Mouse (Mus musculus): ENCODE data around the gene Arrdc5.

The Arrdc5 gene

DNA sequence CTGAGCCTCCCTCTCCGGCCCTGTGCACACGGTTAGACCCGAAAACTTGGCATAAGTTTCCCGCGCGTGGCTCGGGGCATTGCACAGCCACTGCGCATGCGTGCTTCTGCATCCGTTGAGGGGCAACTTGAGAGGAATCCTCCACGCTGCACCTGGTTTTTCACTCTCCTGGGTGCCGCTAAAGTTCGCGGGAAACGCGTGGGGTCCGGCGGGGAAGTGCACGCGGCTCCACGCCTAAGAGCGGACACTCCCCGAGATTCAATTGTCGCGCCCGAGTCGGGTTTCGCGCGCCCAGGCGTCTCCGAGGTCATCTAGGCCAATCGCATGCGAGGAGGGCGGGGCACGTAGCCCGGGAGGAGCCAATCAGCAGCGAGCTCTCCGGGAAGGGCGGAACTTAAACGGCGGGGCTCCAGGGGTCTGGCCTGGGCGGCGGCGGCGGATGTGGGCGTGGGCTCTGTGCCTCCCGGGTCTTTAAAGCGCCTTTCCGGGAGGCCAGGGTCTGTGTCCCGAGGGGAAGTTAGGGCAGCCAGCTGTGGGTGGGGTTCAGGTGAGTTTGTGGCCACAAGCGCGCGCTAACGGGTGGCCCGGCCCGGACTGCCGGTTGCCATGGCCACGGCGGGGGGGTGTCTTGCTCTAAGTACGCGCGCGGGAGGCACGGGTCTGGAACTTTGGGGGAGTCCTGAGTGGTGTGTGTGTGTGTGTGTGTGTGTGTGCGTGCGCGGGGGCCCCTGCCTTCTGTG, 3.9 kb upstream of the Arrdc5 start:
- in situ Hi-C loops (cut with MboI, MseI) = loop anchor here (25.0 kb wide), 1 partner anchor 958 kb away; no protein-coding TSS in a partner anchor

DNA sequence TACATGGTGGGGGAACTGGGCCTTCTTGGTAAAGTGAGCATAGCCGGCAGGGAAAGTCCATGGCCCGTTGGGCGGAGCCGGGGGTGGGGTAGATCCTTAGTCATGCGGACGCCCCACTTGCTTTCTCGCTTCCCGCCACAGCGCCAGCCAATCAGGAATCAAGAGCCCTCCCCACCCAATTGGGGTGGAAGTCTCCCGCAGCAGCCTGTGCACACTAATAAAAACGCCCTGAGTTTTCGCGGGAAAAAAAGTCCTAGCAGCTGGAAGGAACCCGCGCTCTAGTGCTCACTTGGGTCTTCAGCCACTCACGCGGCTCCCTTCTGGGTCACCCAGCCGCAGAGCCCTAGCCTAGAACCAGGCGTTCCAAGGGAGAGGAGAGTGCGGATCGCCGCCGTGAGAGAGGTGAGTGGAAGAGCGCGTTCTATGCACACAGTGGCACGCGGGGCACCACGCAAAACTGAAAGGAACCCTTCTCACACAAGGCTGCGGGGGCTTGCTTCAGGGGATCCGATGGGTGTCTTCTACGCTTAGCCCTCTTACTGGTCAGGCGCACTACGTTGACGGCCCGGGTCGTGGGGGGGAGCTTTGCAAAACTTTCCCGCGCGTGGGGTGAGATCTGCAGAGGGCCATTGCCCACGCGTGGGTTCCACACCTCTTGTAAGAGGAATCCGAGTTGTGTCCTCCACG, 3.2 kb upstream of the Arrdc5 start, which contains the start of gene Uhrf1:
Gene Uhrf1 (plus strand): TSS at position 162 of the 687 bp plus-strand sequence.
- in situ Hi-C loops (cut with MboI, MseI) = loop anchor here (25.0 kb wide), 1 partner anchor 959 kb away; no protein-coding TSS in a partner anchor

DNA sequence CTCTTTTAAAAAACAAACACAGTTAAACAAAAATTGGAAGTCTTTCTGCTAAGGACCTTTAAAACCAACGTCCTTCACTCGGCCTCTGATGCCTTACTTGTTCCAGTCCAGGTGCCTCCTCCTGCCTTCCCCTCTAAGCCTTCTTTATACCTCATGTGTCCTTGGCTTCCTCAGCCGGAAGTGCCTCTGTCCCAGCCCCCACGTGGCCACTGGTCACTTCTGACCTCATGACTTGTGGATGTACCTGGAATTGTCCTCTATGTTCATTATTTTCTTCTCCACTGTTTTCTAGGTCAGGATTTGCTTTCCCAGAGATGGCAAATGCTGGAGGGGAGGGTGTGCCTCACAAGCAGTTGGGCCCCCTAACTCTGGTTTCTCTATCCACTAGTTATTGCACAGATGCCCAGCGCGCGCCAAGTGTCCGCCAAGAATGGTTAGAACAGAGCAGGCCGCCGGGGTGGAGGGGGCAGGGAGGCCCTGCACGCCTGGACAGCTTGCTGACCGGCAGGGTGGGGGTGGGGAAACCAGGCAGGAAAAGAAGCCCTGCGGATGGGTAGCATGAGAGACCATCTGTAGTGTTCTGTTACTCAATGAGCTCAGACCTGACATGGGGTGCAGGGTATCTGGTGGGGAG, 2.4 kb upstream of the Arrdc5 start:
- in situ Hi-C loops (cut with MboI, MseI) = loop anchor here (25.0 kb wide), 1 partner anchor 960 kb away; no protein-coding TSS in a partner anchor

DNA sequence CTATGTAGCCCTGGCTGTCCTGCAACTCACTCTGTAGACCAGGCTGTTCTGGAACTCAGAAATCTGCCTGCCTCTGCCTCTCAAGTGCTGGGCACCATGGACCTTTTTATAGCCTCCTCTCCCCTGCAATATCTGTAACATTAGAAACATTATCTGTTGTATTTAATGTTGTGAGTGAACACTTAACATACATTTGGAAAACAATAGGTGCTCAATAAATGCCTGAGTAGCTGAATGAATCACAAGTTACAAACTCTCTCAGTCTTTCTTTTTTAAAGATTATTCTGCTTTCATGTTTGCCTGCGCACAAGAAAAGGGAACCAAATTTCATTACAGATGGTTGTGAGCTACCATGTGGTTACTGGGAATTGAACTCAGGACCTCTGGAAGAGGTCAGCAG, 1.8 kb downstream of the Arrdc5 start:
- in situ Hi-C loops (cut with MboI, MseI) = no loop called here

DNA sequence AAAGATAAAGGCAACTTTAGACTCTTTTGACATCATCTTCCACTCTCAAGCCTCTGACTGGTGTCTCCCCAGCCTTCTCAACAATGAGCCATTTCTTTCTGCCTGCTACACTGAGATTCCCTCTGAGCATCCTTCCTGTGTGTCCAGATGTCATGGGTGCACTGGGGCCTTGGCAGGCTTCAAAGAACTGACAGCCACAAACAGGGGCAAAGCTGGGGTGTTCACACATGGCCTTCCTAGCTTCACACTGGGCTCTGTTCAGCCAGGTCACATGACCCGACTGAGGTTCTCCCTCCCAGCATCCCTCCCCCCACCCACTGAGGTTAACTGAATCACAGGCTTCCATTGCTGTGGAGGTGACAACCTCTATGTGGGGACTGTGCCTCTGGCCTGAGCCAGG, 3.9 kb downstream of the Arrdc5 start:
- in situ Hi-C loops (cut with MboI, MseI) = no loop called here

DNA sequence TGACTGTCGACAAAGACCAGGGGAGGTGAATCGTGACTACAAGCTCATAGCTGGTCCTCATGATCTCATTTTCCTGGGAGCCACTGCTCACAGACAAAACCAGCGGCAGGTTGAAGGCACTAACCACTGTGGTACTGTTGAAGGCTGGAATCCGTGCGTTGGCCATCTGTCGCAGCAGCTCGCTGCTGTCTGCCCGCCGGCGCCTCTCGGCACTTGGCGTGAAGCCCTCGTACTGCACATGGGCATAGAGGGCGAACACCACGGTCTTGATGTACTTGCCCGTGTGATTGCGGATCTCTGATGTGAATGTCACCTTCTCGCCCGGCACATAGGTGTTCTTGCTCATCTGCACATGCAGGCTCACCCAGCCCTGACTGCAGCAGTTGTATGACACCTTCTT, 5.8 kb downstream of the Arrdc5 start:
- in situ Hi-C loops (cut with MboI, MseI) = no loop called here

DNA sequence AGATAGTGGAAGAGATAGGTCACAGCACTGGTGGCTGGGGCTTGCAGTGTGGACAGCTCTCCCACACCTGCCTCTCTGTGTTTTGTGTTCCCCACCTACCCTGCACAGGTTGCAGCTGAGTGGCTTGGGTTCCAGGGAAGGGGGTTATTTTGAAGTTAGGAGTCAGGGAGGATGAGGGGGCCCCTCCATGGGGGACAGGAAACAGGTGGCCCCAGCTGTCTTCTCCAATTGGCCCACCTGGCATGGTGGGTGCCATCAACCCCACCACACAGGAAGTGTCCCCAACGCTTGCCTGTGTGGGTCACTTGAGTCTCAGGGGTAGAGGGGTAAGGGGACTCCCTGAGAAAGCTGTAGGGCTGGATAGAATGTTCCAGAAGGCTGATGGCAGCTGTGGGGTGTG, 6.8 kb downstream of the Arrdc5 start:
- in situ Hi-C loops (cut with MboI, MseI) = no loop called here

DNA sequence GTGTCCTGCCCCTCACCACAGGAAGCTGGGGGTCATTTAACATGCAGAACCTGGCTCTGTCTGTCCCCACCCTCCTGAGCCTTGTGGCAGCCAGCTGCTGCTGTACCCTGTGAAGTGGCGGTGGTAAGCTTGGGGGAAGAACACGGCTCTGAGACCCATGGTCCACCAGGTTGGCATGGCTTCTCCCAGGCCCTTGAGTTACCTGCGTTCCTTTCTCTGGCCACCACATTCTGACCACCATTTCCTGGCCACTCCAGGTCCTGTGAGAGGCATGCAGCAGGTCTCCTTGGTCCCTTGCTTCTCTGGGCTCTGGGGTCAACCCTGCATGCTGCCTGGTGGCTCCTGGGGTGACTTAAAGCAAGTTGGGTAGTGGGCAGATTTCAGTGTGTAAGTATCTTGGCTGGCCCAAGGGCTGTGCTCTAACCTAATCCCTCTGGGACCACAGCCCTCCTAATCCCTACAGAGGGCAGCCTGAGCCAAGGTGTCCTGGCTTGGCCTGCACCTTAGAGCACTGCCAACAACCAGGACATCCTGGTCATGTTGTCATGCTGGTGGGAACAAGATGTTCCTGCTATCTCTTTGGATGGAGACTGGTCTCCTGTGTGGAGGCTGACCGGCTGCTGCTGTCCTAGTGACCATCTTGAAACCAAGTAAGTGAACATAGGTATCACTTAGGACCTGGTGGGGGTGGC, 7.4 kb downstream of the Arrdc5 start, which contains the start of gene Plin3:
Gene Plin3 (minus strand): TSS at position 343 of the 692 bp plus-strand sequence.
- in situ Hi-C loops (cut with MboI, MseI) = no loop called here

DNA sequence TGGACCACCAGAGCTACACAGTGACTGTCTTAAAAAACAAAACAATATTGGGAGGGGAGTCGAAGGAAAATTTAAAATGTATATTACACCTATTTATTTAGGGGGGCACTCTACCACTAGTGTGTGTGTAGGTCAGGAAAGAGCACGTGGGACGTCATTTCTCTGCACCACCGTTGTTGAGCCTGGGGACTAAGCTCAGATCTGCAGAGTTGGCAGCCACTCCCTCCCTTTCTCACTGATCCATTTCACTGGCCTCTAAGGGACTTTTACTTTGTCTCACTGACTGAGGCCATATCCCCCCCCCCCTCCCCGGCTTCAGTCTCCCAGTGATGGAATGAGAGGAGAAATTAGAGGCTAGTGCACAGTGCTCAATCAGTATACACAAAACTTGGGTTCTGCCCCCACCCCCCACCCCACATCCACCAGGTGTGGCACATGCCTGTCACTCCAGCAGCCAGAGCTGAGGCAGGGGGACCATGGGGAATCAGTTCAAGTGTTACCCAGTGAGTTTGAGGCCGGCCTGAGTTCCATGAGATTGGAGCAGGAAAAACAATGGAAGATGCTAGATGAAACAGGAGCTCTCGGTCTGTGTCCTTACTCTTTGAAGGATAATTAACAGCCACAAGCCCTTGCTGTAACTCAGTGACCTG, 8.1 kb downstream of the Arrdc5 start:
- in situ Hi-C loops (cut with MboI, MseI) = no loop called here

DNA sequence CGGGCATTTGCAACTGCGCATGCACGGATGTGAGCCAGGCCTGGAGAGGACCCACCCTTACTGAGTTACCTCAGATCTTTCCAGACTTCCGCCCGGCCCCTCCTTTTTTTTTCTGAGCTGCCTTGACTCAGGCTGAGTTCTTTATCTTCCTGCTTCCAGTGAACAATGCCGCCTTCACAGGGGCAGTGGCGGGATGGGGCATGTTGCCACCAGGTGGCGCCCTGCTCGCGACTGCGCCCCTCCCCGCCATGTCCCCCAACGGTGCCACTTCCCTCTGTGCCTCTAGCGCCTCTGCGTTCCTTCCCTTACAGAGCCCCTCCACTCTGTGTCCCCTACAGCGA, 8.9 kb downstream of the Arrdc5 start:
- in situ Hi-C loops (cut with MboI, MseI) = no loop called here

DNA sequence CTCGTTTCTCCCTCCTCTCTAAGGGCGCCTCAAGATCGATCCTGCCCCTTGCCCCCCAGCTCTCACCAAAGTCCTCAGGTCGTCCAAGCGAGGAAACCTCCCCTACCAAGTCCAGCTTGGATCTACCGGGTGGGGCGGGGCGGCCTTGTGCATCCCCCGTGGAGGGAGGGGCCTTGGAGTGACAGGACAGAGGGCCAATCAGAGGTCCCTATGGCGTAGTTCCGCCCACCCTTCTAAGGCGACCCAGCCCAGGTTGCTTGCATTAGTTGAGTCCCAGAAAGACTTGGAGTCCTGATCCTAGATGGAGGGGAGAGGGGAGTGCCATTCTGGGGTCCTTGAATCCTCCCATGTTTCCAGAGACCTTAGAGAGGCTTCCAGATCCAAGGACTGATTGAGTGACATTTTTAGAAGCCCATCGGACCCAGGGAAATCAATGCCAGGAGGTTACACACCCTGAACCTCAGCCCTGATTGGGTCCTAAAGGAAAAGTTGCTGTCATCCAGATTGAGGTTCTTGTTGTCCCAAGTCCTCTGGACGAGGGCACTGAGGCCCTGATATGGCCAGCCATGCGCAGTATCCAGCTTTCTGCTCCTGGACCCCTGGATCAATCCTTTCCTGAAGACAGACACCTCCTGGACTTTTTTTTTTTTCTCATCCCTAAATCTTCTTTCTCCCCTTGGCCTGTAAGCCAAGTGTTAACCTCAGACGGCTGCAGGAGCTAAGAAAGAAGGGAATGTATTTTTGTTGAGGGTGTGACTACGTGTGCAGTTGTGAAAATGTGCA, 9.5 kb downstream of the Arrdc5 start:
- in situ Hi-C loops (cut with MboI, MseI) = no loop called here

DNA sequence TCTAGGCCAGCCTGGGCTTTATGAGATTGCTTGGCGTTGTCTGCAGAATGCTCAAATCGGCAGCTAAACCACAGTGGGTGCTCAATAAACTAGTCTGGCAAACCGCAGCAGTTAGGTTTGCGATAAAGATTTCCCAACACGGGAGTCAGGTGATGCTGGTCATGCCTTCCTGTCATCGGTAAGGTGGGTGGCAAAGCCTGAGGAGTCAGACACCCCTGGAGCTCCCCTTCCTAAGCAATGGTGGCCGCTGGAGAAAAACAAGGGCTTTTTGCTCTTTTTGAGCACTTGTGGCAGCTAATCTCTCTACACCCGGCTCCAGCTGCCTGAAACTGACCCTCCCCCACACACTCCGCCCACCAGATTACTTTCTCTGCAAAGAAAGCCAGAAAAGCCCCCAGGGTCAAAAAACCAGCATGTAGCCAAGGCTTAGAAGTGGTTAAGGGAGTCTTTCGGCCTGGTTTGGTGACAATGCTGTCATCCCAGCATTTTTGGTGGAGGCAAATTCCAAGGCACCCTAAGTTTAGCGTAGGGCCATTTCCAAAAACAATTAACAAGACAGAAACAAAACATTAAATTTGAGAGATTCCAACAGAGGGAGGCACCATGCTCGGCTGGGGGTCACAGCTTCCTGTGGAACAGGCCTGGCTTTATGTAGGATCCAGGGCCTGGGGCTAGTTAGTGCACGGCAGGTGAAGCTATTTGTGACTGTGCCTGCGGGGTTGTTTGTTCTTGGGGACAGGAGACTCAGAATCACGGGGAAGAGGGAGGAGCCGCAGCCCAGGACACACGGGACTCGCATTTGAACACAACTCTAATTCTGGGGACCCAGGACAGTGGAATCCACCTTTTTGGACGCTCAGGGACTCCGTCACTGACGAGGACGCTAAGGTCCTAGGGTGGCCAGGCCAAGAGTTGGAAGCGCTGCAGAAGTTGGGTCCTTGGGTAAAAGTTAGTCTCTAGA, 10.4 kb downstream of the Arrdc5 start:
- in situ Hi-C loops (cut with MboI, MseI) = no loop called here

DNA sequence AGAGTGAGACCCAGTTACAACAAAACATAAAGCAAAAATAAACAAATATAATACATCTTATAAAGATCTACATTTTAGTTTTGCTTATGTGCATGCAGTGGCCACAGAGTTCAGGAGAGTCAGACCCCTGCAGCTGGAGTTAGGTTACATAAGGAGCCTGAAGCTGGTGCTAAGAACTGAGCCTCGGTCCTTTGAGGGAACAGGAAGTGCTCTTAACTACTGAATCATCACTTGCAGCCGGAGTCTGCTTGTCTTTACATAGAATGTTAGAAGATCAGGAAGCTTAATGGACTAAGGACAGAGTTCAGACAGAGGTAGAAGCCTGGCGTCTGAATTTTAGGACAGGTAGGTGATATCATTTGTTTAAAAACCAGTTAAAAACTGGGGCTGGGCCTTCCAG, 11.2 kb downstream of the Arrdc5 start:
- in situ Hi-C loops (cut with MboI, MseI) = no loop called here

DNA sequence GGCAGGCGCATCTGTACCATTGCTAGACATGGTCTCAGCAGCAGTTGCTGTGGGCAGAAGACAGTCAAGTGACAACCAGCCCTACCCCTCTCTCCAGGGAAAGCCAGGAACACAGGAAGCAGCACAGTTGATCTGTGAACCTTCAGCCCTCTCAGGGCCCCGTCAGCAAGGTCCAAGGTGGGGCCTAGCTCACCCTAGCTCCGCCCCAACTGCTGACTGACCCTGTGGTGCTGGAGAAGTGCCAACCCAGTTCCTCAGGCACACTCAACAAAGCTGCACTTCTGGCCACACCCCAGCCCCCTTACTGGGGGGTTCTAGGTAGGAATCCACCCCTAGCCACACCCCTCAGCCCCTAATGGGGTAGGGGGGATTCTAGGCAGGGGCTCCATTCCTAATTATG, 12.3 kb downstream of the Arrdc5 start:
- in situ Hi-C loops (cut with MboI, MseI) = no loop called here

DNA sequence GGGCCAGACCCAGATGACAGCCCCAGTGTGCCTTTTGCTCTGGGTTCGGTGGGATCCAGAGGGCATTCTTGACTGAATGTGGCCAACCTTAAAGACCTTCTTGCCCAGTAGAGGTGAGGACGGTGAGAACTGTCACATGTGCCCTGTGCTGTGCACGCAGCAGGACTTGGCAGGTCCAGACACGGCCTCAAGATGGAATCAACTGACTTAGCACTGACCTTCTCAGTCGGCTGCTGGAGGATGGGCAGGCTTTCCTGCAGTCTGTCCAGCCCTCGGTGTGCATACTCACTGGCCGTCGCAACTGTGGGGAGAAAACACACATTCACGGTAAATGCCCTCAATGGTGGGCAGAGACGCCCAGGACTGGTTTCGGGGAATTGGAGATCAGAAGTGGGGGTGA, 14.1 kb downstream of the Arrdc5 start:
- in situ Hi-C loops (cut with MboI, MseI) = no loop called here

DNA sequence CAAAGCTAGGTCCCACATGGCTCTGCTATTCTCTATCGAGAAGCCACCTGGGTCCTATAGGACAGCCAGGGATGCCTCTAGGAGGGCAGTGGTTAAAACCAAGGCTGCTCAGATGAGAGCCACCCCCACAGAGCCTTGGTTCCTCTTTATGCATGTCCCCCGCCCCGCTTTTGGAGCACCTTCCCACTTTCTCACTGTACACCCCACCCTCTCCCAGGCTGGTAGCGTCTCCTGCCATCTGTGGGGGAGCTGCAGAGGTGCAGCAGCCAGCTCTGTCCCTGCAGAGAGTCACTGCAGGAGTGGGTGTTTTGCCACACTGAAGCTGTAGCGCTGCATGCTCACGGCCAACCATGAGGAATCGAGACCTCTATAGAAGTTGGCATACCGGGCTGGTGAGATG, 16.8 kb downstream of the Arrdc5 start:
- in situ Hi-C loops (cut with MboI, MseI) = no loop called here

DNA sequence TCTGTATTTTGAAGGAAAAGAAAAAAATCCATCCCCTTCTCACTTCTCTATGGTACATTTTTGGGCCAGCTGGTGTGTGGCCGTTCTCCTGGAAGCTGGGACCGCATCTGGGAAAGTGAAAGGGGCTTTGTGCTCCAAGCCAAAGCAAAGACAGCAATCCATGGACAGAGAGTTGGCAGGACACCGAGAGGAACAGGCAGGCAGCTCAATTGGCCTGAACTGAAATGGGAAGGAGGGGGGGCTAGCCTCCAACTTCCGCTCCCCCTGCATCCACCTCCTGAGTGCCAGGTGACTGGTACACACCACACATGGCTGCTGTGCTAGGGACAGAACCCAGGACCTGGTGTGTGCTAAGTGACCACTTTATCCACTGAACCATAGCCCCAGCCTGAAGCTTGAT, 17.3 kb downstream of the Arrdc5 start:
- in situ Hi-C loops (cut with MboI, MseI) = no loop called here

DNA sequence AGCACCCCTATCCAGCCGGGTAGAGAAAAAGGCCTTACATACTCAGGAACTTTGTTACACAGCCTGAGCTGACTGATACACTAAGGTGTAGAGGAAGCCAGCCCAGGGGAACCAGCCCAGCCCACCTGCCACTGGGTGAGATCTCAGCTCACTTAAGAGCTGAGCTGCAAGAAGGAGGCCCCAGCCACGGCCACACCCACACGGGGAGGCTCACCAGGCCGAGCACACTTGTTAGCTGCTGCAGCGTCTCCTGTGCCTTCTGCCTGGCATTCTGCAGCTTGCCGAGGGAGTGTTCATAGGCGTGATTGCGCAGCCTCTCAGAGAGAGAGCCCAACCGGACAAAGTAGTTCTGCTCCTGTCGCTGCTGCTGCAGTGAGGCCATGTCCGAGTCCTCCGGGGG, 18.9 kb downstream of the Arrdc5 start:
- in situ Hi-C loops (cut with MboI, MseI) = no loop called here

DNA sequence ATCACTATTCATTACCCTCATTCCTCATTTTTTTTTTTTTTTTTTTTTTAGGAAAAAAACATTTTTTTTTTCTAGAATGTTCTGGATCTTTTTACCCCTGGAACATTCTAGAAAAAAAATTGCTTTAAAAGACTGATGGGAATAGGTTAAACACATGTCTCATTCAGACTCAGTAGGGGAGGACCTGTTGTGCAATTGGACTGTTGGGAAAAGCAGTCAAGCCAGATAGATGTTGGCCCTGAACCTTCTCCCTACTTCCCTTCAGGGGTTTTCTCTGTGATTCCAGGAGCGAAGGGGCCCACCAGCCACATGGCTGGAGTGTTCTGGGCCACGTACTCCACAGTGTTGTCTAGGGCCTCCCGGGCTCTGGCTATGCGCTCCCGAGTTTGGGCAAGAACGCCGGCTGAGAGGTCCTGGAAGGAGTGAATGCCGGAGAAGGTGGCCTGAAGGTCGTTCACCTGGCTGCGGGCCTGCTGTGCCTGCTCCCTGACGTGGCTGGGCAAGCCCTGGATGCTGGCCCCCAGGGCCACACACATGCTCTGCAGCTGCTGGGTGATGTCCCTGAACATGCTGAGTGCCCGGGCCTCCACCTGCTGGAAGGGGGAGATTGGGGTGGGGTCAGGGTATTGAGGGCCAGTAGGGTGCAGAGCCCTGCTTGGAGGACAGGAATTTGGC, 20.5 kb downstream of the Arrdc5 start:
- in situ Hi-C loops (cut with MboI, MseI) = no loop called here
